Comparison of ENCODE assay signal across 8 mouse cellular contexts in genomic region chr10:30618091-30618917, GRCm38 (mm10). TPM values are rescaled to one million over a fixed set of nuclear protein-coding genes. Genes with fewer than 3 reads are reported as not detected.
DNase-seq lines count a peak whose midpoint lies in the region; ATAC-seq lines count a peak whose summit lies in the region.

No protein-coding gene starts in this region.

- peak; percentile 91 for ATAC-seq in inflammation-experienced regulatory T-cells, adult 6 months
- ATAC-seq in megakaryocyte-erythroid progenitor cell, adult 5-6 weeks (replicated peaks; ENCODE audit: low FRiP score, low TSS enrichment, poor library complexity, severe bottlenecking) = peak; percentile 98

- intact Hi-C loops in gastrocnemius, postnatal 14 days (cut with DNase I; ENCODE audit: low total_unique reads) = no loop called here
- intact Hi-C loops in left cerebral cortex, postnatal 10 days (cut with DNase I) = loop anchor here (2.0 kb wide), 1 partner anchor 184 kb away; the partner anchor contains the start of gene Ncoa7

- peak; percentile 99 to 100 for DNase-seq in adrenal gland, adult (ENCODE audit: inconsistent age in 2 of 2, low spot score in 1 of 2)
- peak; percentile 97 for DNase-seq in embryo, embryonic 10.5 days (ENCODE audit: low spot score)
- peak; percentile 99 for DNase-seq in gastrocnemius, postnatal 14 days
- DNase-seq in left cerebral cortex, postnatal 10 days (ENCODE audit: extremely low spot score in 1 of 2, low spot score in 2 of 2) = peak; percentile 98 to 99
- DNase-seq in right cerebral cortex, postnatal 25 days = peak; percentile 99
- DNase-seq in urinary bladder, postnatal 4 days (ENCODE audit: low spot score in 2 of 2) = peak; percentile 98 to 99

RNA-seq across cellular contexts. Expression of gene Hint3, which starts 11.1 kb away (rescaled TPM):
- 10 to 100 TPM; 38.1 to 44.6 TPM for total RNA-seq in gastrocnemius, postnatal 14 days (2021)
- polyA plus RNA-seq in inflammation-experienced regulatory T-cells, adult 6 months (2017; shearing (Covaris generic)) = 10 to 100 TPM; 41.1 to 53.5 (median 46.3) TPM
- total RNA-seq in left cerebral cortex, postnatal 10 days (2021) = 10 to 100 TPM; 33.2 to 34.0 TPM
- 13.0 and 15.8 TPM in 2 replicates for total RNA-seq in megakaryocyte-erythroid progenitor cell, adult 5-6 weeks (2014; fragmentation: Nextera tagmentation)
- total RNA-seq in megakaryocyte-erythroid progenitor cell, adult 5-6 weeks (2017) = 4.5 and 13.7 TPM in 2 replicates

RNA-seq across cellular contexts. Expression of gene Trmt11, which starts 17.8 kb away (rescaled TPM):
- 1 to 10 TPM; 3.6 to 4.0 TPM for total RNA-seq in gastrocnemius, postnatal 14 days (2021)
- polyA plus RNA-seq in inflammation-experienced regulatory T-cells, adult 6 months (2017; shearing (Covaris generic)) = 10 to 100 TPM; 43.4 to 54.5 (median 44.6) TPM
- total RNA-seq in left cerebral cortex, postnatal 10 days (2021) = 1 to 10 TPM; 7.5 to 7.7 TPM
- total RNA-seq in megakaryocyte-erythroid progenitor cell, adult 5-6 weeks (2014; fragmentation: Nextera tagmentation) = 34.8 and 46.2 TPM in 2 replicates
- total RNA-seq in megakaryocyte-erythroid progenitor cell, adult 5-6 weeks (2017) = 37.8 and 45.0 TPM in 2 replicates

Comparison
In these comparisons a context has a peak if more than half of its experiments do, and no peak if none do; other contexts are left out.
1. Peak in every context shown above with its lines: DNase-seq and ATAC-seq.
2. RNA of gene Trmt11, which starts 17.8 kb away (total RNA-seq): 34.8 to 46.2 TPM in megakaryocyte-erythroid progenitor cell, adult 5-6 weeks; 7.5 to 7.7 TPM in left cerebral cortex, postnatal 10 days and 3.6 to 4.0 TPM in gastrocnemius, postnatal 14 days; every median in the first group is over 4 times any median in the second.